Mouse (Mus musculus) C2C12 (cell line): ENCODE data around the gene Hsd17b11. TPM values are rescaled to one million over a fixed set of nuclear protein-coding genes. Genes with fewer than 3 reads are reported as not detected.

Experiments used
- H3K27me3 ChIP-seq: one replicate; pipeline ENCODE4 v1.6.1; 2011; ENCODE audit not compliant: control insufficient read depth, insufficient read depth, insufficient read length
- H3K36me3 ChIP-seq: one replicate; pipeline ENCODE4 v1.6.1; 2011; ENCODE audit not compliant: control insufficient read depth, insufficient read depth
- H3K4me3 ChIP-seq: one replicate; pipeline ENCODE4 v1.5.1; 2011; ENCODE audit warnings: mild to moderate bottlenecking, control low read depth; ENCODE audit not compliant: poor library complexity, insufficient read depth, severe bottlenecking
- H3K79me2 ChIP-seq: one replicate; pipeline ENCODE4 v1.6.1; 2011; ENCODE audit not compliant: control insufficient read depth, insufficient read depth
- H3K79me3 ChIP-seq: one replicate; pipeline ENCODE4 v1.6.1; 2011; ENCODE audit warnings: low read depth, control low read depth
- H3ac ChIP-seq: one replicate; pipeline ENCODE3; 2011; ENCODE audit warnings: low read depth; ENCODE audit not compliant: control insufficient read depth, insufficient read length
- CEBPB ChIP-seq: IDR thresholded peaks from one replicate; pipeline ENCODE4 v1.6.1; 2011; ENCODE audit warnings: low read depth, mild to moderate bottlenecking, control low read depth, moderate library complexity
- CTCF ChIP-seq: IDR thresholded peaks from one replicate; pipeline ENCODE4 v1.5.1; 2011; ENCODE audit not compliant: control insufficient read depth, insufficient read depth, insufficient read length
- FOSL1 ChIP-seq: IDR thresholded peaks from one replicate; pipeline ENCODE4 v1.8.0; 2011; ENCODE audit warnings: mild to moderate bottlenecking, low read length; ENCODE audit not compliant: poor library complexity, insufficient read depth, severe bottlenecking
- MAX ChIP-seq: IDR thresholded peaks from one replicate; pipeline ENCODE4 v1.6.1; 2011; ENCODE audit warnings: mild to moderate bottlenecking, control low read depth
- MYOD1 ChIP-seq: IDR thresholded peaks from one replicate; pipeline ENCODE4 v1.6.1; 2011; ENCODE audit warnings: low read depth; ENCODE audit not compliant: control insufficient read depth, insufficient read length
- MYOG ChIP-seq: IDR thresholded peaks from one replicate; pipeline ENCODE4 v1.6.1; 2011; ENCODE audit not compliant: control insufficient read depth, insufficient read length; ENCODE audit errors: extremely low read depth
- USF1 ChIP-seq: IDR thresholded peaks from one replicate; pipeline ENCODE4 v1.6.1; 2011; ENCODE audit warnings: low read depth, mild to moderate bottlenecking, control low read depth, moderate library complexity
- microRNA-seq: library from miRNA; unstranded; fragments of <30 nt; microRNA quantifications from one replicate; pipeline ENCODE4, GENCODE M21; 2019; ENCODE audit warnings: borderline microRNAs expressed
- polyA plus RNA-seq: library from polyadenylated mRNA; unstranded; fragments of >200 nt; fragmentation: generic; extraction: Trizol; gene quantifications from one replicate; pipeline ENCODE4 v1.2.1, GENCODE M21; 2012; ENCODE audit warnings: missing spikeins

Gene Hsd17b11
- polyA plus RNA-seq, 1 experiment, result 7.4 TPM

DNA sequence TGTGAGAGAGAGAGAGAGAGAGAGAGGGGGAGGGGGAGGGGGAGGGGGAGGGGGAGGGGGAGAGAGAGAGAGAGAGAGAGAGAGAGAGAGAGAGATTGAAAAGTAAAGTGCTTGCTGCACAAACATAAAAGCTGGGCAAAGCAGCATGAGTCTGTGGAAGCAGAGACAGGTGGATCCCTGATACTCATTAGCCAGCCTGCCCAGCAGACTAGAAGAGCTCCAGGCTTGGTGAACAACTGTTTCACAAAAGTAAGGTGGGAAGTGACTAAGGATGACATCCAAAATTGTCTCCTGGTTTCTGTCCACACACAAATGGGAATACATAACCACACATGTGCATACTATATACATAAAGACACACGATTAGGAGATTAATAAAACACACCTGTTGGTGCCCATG is 81.9 kb downstream of the Hsd17b11 start:
- H3K27me3 ChIP-seq, result peaks cover 8% of the 10 kb centered on the region
- no peaks in the 10 kb centered on the region for H3K79me3 ChIP-seq
- H3K36me3 ChIP-seq, result no peaks in the 10 kb centered on the region
- no peak for TF ChIP-seq USF1
- TF ChIP-seq CTCF, result no peak
- no peak for TF ChIP-seq FOSL1
- no peak for TF ChIP-seq MAX
- no peak for TF ChIP-seq MYOG
- no peak for TF ChIP-seq CEBPB
- TF ChIP-seq MYOD1, result no peak
- H3K79me2 ChIP-seq, result no peaks in the 10 kb centered on the region
- no peak overlapping the region for H3ac ChIP-seq
- no peak overlapping the region for H3K4me3 ChIP-seq

Small RNA genes within 50 kb of the gene (microRNA-seq; reads per million reads assigned to microRNA genes)
- gene Mir5619, result 5.4 reads per million, percentile 53 among the genes with 10 or more reads in this experiment

Other genes with a start within 250 kb of the Hsd17b11 start
- 1.1 TPM for gene Klhl8, start 110.7 kb downstream of the Hsd17b11 start, polyA plus RNA-seq
- not detected for gene Hsd17b13, start 44.5 kb downstream of the Hsd17b11 start, polyA plus RNA-seq
- 58.9 TPM for gene Nudt9, start 24.4 kb upstream of the Hsd17b11 start, polyA plus RNA-seq
- not detected for gene Gm17660, start 55.7 kb upstream of the Hsd17b11 start, polyA plus RNA-seq
- not detected for gene Sparcl1, start 91.8 kb upstream of the Hsd17b11 start, polyA plus RNA-seq
- not detected for gene Dspp, start 148.8 kb upstream of the Hsd17b11 start, polyA plus RNA-seq
- gene Dmp1, start 180.7 kb upstream of the Hsd17b11 start, polyA plus RNA-seq, result 3.4 TPM